Mouse (Mus musculus): ENCODE results near the gene Mfng.

GRCm38 (mm10) chr15:78801971-78802741 lies 28.9 kb upstream of the Mfng start:
- TF ChIP-seq GATA1 (IDR thresholded peaks at IDR 0.05; ENCODE audit: borderline replicate concordance, low read length) (no peak), FLI1 (IDR thresholded peaks at IDR 0.05; ENCODE audit: low read length) (no peak)

All from megakaryocyte, embryonic 14.5 days (primary cell).